Mouse (Mus musculus) megakaryocyte, embryonic 14.5 days (primary cell): ENCODE measurements around the gene Prdm2.

ENCODE experiments used
- FLI1 ChIP-seq: IDR thresholded peaks from 2 replicates; pipeline ENCODE4 v1.6.1; 2012; ENCODE audit warnings: low read length, inconsistent platforms, mixed read lengths
- GATA1 ChIP-seq: IDR thresholded peaks from 3 replicates; pipeline ENCODE4 v1.6.1; 2012; ENCODE audit warnings: mixed read lengths, low read length, inconsistent platforms, borderline replicate concordance

- TF ChIP-seq GATA1 (no peak), FLI1 (no peak)
Observed at GRCm38 (mm10) chr4:143140940-143141339, 71.9 kb downstream of the Prdm2 start.
